Mouse (Mus musculus) lung, adult 2 months (tissue): Measurements from ENCODE around the gene Nkd2.

ENCODE experiments used
- CTCF ChIP-seq: fragments of 200-500 bp; IDR thresholded peaks from 2 replicates; pipeline ENCODE4 v1.5.1; 2011; ENCODE audit warnings: mild to moderate bottlenecking, low read length, control low read depth; ENCODE audit not compliant: insufficient read depth
- POLR2A ChIP-seq: fragments of 200-500 bp; IDR thresholded peaks from 2 replicates; pipeline ENCODE4 v1.6.1; 2011; ENCODE audit warnings: low read depth, mild to moderate bottlenecking, control low read depth, low read length, borderline replicate concordance; ENCODE audit errors: extremely low read depth

DNA sequence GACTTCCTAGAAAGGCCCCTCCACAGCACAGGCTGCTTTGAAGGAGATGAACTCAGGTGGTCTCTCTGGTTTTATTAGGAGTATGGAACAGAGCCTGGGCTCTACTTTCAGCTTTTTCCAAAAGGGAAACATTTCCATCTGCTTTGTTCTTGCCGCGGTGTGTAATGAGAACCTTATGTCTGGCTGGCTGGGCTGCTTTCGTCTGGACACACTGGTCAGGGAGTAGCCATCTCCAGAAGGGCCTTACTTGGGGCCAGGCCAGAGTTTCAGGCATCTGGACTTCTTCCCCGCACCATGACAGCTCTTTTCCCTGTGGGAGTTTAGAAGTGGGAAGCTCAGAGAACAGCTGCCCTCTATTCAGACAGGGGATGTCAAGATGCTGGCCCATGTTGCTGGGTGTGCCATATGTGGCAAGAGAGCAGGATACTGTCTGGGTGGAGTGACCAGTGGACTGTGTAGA is 40.0 kb upstream of the Nkd2 start:
- no peak for TF ChIP-seq POLR2A
- no peak for TF ChIP-seq CTCF
